Mouse (Mus musculus) liver, embryonic 14.5 days (tissue): ENCODE results near the gene Rem2. TPM values are rescaled to one million over a fixed set of nuclear protein-coding genes. Genes with fewer than 3 reads are reported as not detected.

ENCODE experiments used
- ATAC-seq: fragments of 200-750 bp; cut with Nextera tagmentation; 2 replicates; pipeline ENCODE4 v1.8.0; 2017; ENCODE audit warnings: moderate number of reproducible peaks, mild to moderate bottlenecking, moderate library complexity; ENCODE audit not compliant: insufficient read depth
- DNase-seq, 3 experiments: peaks; one replicate each; pipeline ENCODE4 v3.0.0-alpha.2; 2012 to 2013; ENCODE audit warnings: low read depth in 3 of 3, low spot score in 3 of 3
- H3K27ac ChIP-seq: fragments of 300-500 bp; sonication (generic); 2 replicates; pipeline ENCODE4 v1.5.1; 2014; ENCODE audit warnings: moderate library complexity, mild to moderate bottlenecking, control low read depth, inconsistent platforms
- H3K27me3 ChIP-seq: fragments of 300-500 bp; sonication (generic); 2 replicates; pipeline ENCODE4 v1.6.1; 2014; ENCODE audit warnings: mild to moderate bottlenecking, low read length, moderate library complexity; ENCODE audit not compliant: control insufficient read depth, insufficient read depth
- H3K36me3 ChIP-seq: fragments of 300-500 bp; sonication (generic); replicated peaks from 2 replicates; pipeline ENCODE4 v1.6.1; 2014; ENCODE audit warnings: low read depth; ENCODE audit not compliant: control insufficient read depth, insufficient read depth
- H3K4me1 ChIP-seq, 2 experiments: fragments of 200-500 bp in 1 of 2; fragments of 300-500 bp in 1 of 2; sonication (generic) in 1 of 2; replicated peaks; 2 replicates each; pipeline ENCODE4 v1.6.1; 2012 to 2014; ENCODE audit warnings: antibody characterized with exemption in 1 of 2, inconsistent platforms in 1 of 2, low read length in 1 of 2; ENCODE audit not compliant: control insufficient read depth in 2 of 2, insufficient read depth in 2 of 2
- H3K4me2 ChIP-seq: fragments of 300-500 bp; sonication (generic); 2 replicates; pipeline ENCODE4 v1.6.1; 2014; ENCODE audit warnings: low read depth, mild to moderate bottlenecking, control low read depth, moderate library complexity
- H3K4me3 ChIP-seq, 2 experiments: fragments of 200-500 bp in 1 of 2; fragments of 300-500 bp in 1 of 2; sonication (generic) in 1 of 2; 2 replicates each; pipeline ENCODE4 v1.5.1; 2012 to 2014; ENCODE audit warnings: low read depth in 2 of 2, low read length in 2 of 2, mild to moderate bottlenecking in 2 of 2, control low read depth in 1 of 2, inconsistent platforms in 1 of 2, moderate library complexity in 1 of 2; ENCODE audit not compliant: insufficient read depth in 1 of 2
- H3K9ac ChIP-seq: fragments of 300-500 bp; sonication (generic); replicated peaks from 2 replicates; pipeline ENCODE4 v1.6.1; 2014; ENCODE audit warnings: mild to moderate bottlenecking, control low read depth, moderate library complexity
- H3K9me3 ChIP-seq: fragments of 300-500 bp; sonication (generic); 2 replicates; pipeline ENCODE4 v1.6.1; 2016; ENCODE audit warnings: low read length, mixed read lengths; ENCODE audit not compliant: control insufficient read depth
- CTCF ChIP-seq: IDR thresholded peaks from 2 replicates; pipeline ENCODE4 v1.5.1; 2016; ENCODE audit warnings: antibody characterized with exemption, low read depth, control low read depth
- EP300 ChIP-seq: IDR thresholded peaks from 2 replicates; pipeline ENCODE4 v1.6.1; 2016; ENCODE audit warnings: antibody characterized with exemption, low read depth
- WGBS: fragments of 180-500 bp; shearing (Covaris S2); extraction: QIAGEN DNeasy Blood & Tissue Kit; methylation state at CpG from one replicate; pipeline ENCODE4 v1.1.7; 2014; ENCODE audit not compliant: insufficient replicate concordance; 5-methylcytosine and 5-hydroxymethylcytosine counted together
- polyA plus RNA-seq, 2 experiments: library from polyadenylated mRNA; depleted of rRNA in 1 of 2; stranded (reverse) in 1 of 2; unstranded in 1 of 2; fragments of >200 nt; fragmentation: Nextera tagmentation in 1 of 2; extraction: Ambion mirVana in 1 of 2; gene quantifications; 2 replicates each; pipeline versions ENCODE4 v1.2.1 to v1.2.3; 2012 to 2014

Rem2 gene
- polyA plus RNA-seq, 2 experiments: 0.05 to 0.09 TPM

DNA sequence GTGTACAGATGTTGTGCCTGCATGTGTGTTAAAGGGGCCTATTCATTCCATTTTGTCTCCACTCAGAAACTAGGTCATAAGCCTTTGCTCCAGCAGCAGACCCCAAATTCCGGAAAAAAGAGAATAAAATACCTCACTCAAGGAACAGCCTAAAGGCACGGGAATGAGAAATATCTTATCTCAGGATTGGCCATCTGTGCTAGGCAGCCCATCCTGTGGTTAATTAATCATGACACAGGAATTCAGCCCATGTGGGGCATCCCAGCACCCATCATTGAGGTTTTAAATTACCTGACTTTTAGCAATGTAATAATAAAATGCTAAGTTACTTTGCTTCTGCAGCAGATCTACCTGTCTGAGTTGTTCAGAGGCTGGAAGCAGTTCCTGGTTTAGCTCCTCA lies 25.5 kb downstream of the Rem2 start:
- no peak overlapping the region for H3K9ac ChIP-seq
- TF ChIP-seq EP300: no peak
- TF ChIP-seq CTCF: no peak
- ATAC-seq: no peak
- no peaks in the 10 kb centered on the region for H3K4me1 ChIP-seq
- 27% methylated on average over 2 of the region's 2 CpGs for WGBS
- no peak overlapping the region for H3K4me3 ChIP-seq
- H3K4me2 ChIP-seq: no peak overlapping the region
- H3K27me3 ChIP-seq: no peaks in the 10 kb centered on the region
- H3K36me3 ChIP-seq: no peaks in the 10 kb centered on the region
- H3K9me3 ChIP-seq: no peaks in the 10 kb centered on the region
- H3K27ac ChIP-seq: no peak overlapping the region
- DNase-seq: no peak

DNA sequence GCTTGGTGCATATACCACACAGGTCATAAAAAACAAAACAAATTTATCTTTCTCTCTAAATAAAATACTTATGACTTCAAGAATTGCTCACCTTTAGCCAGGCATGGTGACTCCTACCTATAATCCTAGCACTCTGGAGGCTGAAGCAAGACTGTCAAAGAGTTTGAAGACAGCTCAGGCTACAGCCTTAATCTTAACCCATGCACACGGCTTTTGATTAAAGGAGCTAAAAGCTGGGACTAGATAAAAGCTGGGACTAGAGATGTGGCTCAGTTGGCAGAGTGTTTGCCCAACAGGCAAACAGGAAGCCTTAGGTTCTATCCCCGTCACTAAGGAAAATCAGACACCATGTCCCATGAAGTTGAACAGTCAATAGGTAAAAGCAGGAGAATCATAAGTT lies 27.2 kb downstream of the Rem2 start:
- H3K36me3 ChIP-seq: peaks cover 11% of the 10 kb centered on the region
- no peak overlapping the region for H3K4me2 ChIP-seq
- 38% methylated on average over 2 of the region's 2 CpGs for WGBS
- H3K9ac ChIP-seq: no peak overlapping the region
- H3K4me3 ChIP-seq: no peak overlapping the region
- no peak for DNase-seq
- no peaks in the 10 kb centered on the region for H3K27me3 ChIP-seq
- no peaks in the 10 kb centered on the region for H3K9me3 ChIP-seq
- TF ChIP-seq EP300: no peak
- no peak for TF ChIP-seq CTCF
- no peak overlapping the region for H3K27ac ChIP-seq
- no peak for ATAC-seq
- no peaks in the 10 kb centered on the region for H3K4me1 ChIP-seq

DNA sequence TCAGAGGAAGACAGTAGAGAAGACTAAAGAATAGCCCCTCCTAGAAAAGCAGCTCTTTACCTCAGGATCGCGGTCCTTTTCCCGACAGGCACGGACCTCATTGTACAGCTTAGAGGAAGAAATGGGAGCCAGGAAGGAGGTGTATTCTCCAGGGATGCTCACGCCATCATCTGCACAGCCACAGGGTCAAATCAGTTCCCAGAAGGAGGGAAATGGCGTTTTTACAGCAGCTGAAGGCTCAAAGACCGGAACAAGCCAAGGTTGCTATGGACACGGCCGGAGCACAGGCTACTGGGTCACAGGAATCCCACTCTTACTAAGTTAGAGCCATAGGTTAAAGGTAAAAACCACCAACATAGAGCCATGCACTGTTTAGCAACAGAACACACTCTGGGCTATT lies 33.9 kb downstream of the Rem2 start:
- DNase-seq (no peak), ATAC-seq (no peak)
- Histone ChIP-seq H3K4me1 (no peaks in the 10 kb centered on the region), H3K4me2 (no peak overlapping the region), H3K27me3 (no peaks in the 10 kb centered on the region), H3K36me3 (peaks cover 64% of the 10 kb centered on the region), H3K9me3 (no peaks in the 10 kb centered on the region), H3K9ac (no peak overlapping the region), H3K4me3 (no peak overlapping the region), H3K27ac (no peak overlapping the region)
- 87% methylated on average over 9 of the region's 9 CpGs for WGBS
- TF ChIP-seq EP300: no peak
- TF ChIP-seq CTCF: no peak

DNA sequence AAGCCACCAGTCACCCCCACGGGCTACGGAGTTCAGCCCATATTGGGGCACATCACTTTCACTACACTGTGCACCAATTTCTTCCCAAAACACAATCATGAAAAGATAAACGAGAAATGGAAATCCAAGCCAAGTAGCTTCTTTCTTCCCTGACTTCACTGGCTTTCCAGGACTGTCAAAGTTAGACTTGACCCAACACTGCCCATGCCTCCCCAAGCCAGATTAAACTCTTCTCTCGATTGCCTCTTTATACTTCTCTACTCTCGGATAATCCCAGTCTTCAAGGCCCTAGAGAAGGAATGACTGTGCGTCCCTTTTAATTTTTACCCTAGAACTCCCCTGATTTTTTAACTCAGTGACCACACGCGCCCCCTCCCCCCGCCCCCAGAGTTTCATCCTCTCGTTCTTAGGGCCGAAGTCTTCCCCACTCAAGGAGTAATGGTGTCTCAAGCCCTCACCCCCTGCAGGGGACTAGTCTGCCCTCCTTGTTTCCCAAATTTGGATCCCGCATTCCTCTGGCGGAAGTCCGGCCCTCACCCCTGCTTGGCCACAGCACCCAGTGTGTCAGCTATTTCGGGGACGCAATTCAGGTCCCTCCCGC lies 40.9 kb downstream of the Rem2 start:
- Histone ChIP-seq H3K9ac (peak overlapping the region; percentile 76), H3K4me3 (peak overlapping the region; percentile 82 to 83), H3K27ac (no peak overlapping the region), H3K27me3 (no peaks in the 10 kb centered on the region), H3K4me2 (peak overlapping the region; percentile 93), H3K9me3 (no peaks in the 10 kb centered on the region), H3K4me1 (peaks cover 4 to 13% of the 10 kb centered on the region in 2 experiments), H3K36me3 (peaks cover 27% of the 10 kb centered on the region)
- TF ChIP-seq EP300 (no peak), CTCF (no peak)
- DNase-seq (no peak), ATAC-seq (peak; percentile 27; the same call in 1 of the 2 replicates)
- 3% methylated on average over 17 of the region's 17 CpGs for WGBS

DNA sequence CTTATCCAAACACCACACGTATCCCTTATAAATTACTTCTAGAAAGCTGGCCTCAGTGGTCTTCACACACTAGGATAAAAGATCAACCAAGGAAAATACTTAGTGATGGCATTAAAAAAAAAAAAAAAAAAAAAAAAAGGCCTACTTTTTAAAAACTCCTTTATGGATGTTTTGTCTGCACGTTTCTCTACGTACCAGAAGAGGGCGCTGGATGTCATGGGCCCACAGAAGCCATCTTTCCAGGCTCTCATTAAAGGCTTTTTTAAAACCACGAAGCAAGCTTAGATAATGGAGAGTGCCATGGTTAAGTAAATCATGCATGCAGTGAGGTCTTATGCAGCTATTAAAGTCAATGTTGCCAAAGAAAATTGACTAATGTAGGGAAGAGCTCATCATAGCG lies 47.7 kb downstream of the Rem2 start:
- ATAC-seq (no peak), DNase-seq (no peak)
- H3K4me2 ChIP-seq: no peak overlapping the region
- H3K36me3 ChIP-seq: no peaks in the 10 kb centered on the region
- no peak overlapping the region for H3K27ac ChIP-seq
- 26% methylated on average over 6 of the region's 6 CpGs for WGBS
- H3K9ac ChIP-seq: no peak overlapping the region
- H3K4me1 ChIP-seq: 0 out of 4 replicates have a peak, but pooled peaks cover 0 to under 1% of the 10 kb centered on the region in 2 experiments
- no peaks in the 10 kb centered on the region; the same call in 1 of the 2 replicates for H3K27me3 ChIP-seq
- H3K9me3 ChIP-seq: no peaks in the 10 kb centered on the region
- peak; percentile 53; the same call in 1 of the 2 replicates for TF ChIP-seq CTCF
- TF ChIP-seq EP300: no peak
- H3K4me3 ChIP-seq: no peak overlapping the region
